Mouse (Mus musculus) A20 (cell line): ENCODE results near the gene Tcf3.

ENCODE experiments used
- DNase-seq: peaks from one replicate; pipeline ENCODE4 v3.0.0-alpha.2; 2011; ENCODE audit warnings: low read depth, low spot score

The Tcf3 gene

DNA sequence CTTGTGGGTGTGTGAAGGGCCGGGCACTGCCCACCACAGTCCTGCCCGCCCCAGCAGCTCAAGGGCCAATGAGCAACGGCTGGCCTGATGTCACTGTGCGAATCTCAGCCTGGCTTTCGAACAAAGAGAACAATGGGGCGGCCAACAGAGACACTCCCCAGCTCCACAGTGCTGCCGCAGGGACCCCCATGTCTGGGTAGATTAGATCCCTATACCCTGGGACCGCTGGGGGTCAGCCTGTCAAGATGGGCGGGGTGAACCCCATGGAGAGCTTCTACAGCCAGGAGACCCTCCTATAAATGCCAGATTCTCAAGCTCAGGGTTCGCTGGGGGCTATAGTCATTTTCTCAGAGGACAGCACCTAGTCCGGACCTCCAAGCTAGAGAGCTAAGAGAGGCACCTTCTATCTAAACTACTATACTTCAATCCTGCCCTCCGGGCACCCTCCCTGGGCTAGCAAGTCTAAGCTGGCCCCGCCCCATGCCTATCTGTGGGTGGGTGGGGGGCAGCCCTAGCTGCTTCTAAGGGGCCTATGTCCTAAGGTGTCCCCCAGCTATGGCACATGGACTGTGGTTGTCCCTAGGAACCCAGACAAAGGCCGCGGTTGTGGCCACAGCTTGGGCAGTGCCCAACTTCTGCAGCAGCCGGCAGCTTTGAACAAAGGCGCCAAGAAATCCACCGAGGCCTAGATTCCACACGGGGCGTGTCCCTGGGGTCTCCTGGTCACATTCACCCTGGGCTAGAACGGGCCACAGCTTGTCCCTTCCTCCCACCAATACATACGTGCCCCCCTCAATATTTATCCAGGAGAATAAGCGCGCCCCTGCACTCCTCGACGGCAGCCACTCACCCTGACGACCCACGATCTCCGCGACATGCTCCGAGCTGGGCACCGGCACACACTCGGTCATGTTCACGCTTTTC lies 47.4 kb downstream of the Tcf3 start:
- DNase-seq = no peak

DNA sequence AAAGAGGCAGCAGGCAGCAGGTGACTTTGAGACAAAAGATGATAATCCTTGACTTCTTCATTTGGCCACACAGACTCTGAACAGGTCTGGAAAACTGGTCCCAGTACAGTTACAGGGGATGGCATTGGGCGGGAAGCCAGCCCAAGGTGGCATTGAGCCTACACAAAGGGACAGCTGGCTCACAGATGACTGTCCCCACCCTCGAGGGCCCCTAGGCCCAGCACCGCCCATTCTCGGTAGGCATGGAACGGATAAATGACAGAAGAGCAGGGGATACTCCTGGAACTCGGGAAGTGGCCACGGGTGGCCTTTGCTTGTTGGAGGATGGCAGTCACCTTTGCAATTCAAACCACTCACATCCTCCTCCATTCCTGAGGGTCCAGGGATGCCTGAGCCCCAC lies 48.1 kb downstream of the Tcf3 start:
- no peak for DNase-seq

DNA sequence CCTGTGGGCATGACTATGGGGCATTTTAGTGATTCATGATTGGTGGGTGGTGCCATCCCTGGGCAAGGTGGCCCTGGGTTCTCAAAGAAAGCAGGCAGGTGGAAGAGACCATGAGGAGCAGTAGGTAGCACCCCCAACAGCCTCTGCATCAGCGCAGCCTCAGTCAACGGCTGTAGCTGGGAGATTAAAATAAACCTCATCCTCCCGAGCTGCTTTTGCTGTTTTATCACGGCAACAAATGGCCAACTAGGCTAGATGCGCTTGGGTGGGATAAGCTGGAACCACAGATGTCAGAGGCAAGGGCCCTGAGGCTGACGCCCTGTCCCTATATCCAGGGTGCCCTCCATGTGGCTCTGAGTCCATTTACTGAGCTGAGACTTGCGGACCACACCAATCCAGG lies 48.7 kb downstream of the Tcf3 start:
- DNase-seq = no peak

- DNase-seq = peak; percentile 47
Observed at GRCm38 (mm10) chr10:80384115-80384639, 49.3 kb downstream of the Tcf3 start.

- no peak for DNase-seq
Observed at GRCm38 (mm10) chr10:80383431-80383830, 50.0 kb downstream of the Tcf3 start.

DNA sequence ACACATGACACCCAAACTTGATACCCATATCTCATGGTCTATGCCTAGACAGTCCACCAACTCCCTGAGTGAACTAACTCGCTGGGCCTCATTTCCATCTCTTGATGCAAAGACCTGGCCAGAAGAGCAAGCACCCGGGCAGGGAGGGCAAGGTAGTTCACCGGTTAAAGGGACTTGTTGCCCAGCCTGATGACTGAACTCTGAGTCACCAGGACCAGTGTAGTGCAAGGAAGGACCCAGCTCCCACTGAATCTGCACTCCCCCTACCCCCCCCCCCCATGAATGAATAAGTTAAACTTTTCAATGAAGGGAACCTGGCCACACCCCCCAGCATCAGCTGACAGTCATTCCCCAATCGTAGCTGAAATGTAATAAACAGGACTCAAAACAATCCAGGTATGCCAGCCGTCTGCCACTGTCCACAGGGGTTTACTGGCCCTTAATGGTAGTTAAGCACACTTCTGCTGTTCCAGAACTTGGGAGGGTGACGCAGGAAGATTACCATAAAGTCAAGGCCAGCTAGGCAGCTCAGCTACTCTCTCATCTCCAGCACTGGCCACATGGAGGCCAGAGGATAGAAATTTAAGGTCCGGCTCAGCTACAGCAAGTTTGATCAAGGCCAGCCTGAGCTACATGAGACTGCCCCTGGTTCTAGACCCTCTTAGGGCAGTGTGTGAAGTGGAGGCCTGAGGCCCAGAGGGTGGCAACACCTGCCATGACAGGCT lies 50.6 kb downstream of the Tcf3 start:
- no peak for DNase-seq

DNA sequence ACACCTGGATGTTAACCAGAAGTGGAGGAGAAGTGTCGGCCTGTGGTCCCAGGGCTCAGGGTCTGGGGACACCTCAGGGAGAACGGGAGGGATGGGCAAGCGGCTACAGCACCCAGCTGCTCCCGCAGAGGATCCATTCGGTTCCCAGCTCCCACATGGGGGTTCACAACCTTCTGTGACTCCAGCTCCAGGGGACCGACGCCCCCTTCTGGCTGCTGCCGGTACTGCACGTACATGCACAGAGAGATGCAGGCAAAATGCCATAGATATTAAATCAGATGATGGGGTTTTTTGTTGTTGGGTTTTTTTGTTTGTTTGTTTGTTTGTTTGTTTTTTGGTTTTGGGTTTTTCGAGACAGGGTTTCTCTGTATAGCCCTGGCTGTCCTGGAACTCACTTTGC lies 55.7 kb downstream of the Tcf3 start:
- peak; percentile 34 for DNase-seq

DNA sequence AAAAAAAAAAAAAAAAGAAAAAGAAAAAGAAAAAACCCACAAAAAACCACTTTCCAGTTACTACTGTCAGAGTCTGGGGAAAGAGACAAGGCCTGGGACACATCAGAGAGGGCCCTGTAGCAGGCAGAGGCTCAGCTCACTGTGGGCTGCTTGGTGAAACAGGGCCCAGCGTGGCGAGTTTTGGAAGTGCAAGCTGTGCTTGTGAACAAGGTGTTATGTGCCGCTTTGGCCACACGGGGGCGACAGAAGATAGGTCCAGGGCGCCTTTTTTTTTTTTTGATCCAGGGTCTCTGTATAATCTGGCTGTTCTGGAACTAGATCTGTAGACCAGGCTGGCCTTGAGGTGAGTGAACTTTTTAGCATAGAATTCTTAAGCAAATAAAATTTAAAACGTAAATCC lies 57.3 kb downstream of the Tcf3 start:
- peak; percentile 92 for DNase-seq

GRCm38 (mm10) chr10:80374063-80374462 lies 59.4 kb downstream of the Tcf3 start:
- DNase-seq = peak; percentile 88

DNA sequence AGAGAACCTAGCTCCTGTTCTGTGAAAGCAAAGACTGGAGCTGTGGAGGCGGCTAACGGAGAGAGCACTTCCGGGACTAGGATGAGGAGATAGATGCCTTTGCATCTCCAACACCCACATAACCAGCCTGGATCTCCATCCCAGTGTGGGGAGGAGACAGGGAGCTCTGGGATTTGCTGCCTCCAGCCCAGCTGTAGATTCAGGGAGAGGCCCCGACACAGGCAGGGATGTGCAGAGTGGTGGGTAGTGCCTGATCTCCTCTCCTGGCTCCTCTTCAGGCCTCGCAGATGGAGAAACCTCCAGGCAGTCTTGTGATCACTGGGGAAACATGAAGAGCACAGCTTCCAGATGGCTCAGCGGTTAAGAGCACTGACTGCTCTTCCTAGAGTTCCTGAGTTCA lies 60.7 kb downstream of the Tcf3 start:
- no peak for DNase-seq

DNA sequence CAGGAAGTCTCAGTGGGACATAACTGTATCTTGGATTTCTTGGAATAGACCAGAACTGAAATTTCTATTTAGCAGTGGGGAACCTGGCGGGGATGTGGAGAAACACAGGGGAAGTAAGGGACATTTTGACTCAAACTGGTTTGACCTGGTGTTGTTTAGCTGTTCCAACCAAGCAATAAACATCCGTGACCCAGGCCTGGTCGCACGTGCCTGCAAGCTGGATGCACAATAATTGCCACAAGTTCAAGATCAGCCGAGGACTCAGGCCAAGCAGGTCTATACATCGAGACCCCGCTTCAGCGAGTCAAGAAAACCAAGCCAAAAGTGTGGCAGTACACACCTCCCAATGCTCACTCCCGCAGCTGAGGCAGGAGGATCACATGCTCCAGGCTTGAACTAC lies 61.5 kb downstream of the Tcf3 start:
- no peak for DNase-seq

- DNase-seq = peak; percentile 97
Observed at GRCm38 (mm10) chr10:80371411-80371966, 62.0 kb downstream of the Tcf3 start.

GRCm38 (mm10) chr10:80369995-80370747 lies 63.3 kb downstream of the Tcf3 start:
- peak; percentile 76 for DNase-seq

DNA sequence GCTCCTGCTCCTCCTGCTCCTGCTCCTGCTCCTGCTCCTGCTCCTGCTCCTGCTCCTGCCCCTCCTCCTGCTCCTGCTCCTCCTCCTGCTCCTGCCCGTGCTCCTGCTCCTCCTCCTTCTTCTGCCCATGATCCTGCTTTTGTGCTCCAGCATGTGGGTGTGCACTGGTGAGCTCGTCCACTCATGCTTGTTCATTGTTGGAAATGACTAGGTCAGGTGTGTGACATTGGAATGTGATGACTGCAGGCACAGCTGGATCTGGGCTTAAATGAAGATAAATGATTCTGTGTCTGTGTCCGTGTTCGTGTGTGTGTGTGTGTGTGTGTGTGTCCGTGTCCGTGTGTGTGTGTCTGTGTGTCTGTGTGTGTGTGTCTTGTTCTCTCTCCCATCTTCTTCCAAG lies 65.1 kb downstream of the Tcf3 start:
- no peak for DNase-seq

- DNase-seq = no peak
Observed at GRCm38 (mm10) chr10:80367954-80368353, 65.5 kb downstream of the Tcf3 start.

GRCm38 (mm10) chr10:80365736-80366135 lies 67.7 kb downstream of the Tcf3 start:
- DNase-seq = no peak

DNA sequence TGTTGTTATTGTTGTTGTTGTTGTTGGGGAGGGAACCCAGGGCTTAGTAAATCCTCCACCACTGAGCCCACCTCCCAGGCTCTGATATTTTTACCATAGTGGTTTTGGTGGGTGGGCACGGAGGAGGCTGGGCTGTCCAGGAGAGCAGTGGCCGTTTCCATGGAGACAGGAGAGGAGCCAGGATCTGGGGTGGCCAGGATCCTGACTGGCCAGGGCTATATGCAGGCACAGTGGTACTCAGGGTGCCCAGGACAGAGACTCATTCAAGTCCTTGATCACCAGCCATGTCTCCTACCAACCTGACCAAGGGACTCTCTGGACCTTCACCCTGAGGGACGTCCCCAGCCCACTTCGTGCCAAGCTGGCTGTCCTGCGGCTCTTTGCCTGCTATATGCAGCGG lies 69.7 kb downstream of the Tcf3 start:
- DNase-seq = no peak
